Mouse (Mus musculus) NIH3T3 (cell line): ENCODE measurements around the gene Faap20.

Source experiments
- DNase-seq: peaks from one replicate; pipeline ENCODE4 v3.0.0-alpha.2; 2012; ENCODE audit warnings: low read depth

The Faap20 gene

DNA sequence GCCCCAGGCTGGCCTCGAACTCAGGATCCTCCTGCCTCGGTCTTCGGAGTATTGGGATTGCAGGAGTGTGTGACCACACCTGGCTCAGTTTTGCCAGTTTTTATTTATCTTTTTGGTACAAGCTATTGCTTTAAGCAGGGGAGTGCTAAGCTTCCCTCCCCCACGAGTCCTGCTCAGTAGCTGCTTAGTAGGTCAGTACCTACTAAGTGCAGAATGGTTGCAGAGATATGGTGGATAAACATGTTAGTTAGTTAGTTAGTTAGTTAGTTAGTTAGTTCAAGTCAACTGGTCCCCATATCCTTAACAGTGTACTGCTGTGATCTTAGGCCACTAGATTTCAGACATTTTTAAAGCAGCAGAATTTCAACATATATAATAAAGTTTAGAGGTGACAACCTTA, 36.5 kb downstream of the Faap20 start:
- DNase-seq, result no peak

DNA sequence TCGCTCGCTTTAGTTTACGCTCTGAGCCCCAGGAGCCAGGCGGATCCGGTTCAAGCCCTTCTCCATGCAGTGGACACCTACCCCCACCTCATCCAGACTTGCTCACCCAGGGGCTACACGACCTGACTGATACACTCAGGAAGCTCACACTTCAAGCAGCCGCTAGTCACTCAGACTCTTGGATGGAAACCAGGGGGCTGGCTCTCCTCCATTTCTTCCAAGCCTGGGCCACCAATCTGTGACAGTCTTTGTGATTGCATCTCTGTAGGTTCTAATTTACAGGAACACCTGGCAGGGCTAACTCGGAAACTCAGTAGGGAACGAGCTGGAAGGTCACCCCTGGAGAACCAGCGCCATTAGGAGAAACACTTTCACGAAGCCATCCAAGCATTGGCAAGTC, 38.1 kb downstream of the Faap20 start:
- no peak for DNase-seq

DNA sequence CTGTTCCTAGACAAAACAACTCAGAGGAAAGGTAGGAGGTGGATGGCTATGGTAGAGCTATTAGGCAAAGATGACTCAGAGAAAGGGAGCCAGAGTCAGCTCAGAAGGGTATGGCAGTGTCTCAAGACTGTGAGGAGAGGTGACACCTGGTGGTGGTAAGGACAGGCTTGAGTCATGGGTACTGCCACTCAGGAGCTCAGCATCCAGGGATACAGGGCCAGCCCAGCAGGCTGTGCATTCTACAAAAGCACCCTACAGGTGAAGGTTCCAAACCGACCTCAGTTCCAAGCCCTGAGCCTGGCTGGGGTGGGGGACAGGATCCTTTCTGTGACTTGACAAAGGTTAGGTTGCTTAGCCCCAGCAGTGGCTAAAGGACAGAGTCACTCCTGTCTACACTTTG, 39.0 kb downstream of the Faap20 start:
- DNase-seq, result no peak

DNA sequence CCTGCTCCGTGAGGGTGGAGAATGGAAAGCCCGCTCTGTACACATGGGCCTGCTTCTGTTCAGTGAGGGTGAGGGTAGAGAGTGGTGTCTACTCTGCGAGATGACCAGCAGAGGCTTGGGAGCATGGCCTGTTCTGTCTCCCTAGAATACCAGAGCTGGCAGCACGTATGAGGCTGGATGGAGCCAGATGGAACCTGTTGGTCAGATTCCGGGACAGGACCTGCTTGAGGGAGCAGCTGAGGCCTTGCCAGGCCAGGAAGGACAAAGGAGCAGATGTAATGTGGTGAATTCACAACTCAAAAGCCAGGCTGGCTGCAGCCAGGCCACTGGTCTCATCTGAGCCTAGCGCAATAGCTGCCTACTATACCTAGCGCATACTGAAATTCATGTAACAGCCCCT, 40.4 kb downstream of the Faap20 start:
- DNase-seq, result no peak

DNA sequence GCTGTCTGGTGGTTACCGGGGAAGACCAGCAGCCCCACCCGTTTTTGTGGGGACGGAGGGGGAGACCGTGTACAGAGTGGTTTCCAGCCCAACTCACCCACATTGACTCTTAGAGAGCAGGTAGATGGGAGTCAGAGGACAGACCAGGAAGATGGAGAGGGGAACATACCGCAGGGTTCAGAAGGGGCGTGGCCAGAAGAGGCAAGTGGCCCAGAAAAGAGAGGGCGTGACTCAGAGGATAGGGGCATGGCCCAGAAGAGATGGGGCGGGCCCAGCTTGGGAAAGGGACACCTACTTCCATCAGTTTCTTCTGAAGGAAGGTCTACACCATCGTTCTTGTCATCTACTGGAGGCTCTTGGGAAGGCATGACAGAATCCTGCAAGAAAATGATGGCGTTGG, 43.3 kb downstream of the Faap20 start:
- DNase-seq, result no peak

DNA sequence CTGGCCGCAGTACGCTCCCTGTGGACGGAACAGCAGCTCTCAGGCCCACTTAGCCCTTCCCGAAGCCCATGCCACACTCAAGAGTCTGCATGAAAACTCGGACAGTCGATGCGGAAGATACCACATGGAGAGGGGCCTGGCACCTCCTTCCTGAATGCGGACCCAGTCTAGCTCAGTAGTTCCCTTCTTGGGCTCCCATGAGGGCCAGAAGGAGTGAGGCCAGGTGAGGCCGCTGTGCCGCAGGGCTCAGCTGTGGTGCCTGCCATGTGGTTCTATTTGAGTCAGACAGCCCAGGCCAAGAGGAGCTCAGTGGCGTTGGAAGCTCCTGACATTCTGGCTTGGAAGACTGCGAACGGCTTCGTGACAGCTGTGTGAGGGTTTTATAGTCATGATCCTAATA, 44.8 kb downstream of the Faap20 start:
- DNase-seq, result no peak

DNA sequence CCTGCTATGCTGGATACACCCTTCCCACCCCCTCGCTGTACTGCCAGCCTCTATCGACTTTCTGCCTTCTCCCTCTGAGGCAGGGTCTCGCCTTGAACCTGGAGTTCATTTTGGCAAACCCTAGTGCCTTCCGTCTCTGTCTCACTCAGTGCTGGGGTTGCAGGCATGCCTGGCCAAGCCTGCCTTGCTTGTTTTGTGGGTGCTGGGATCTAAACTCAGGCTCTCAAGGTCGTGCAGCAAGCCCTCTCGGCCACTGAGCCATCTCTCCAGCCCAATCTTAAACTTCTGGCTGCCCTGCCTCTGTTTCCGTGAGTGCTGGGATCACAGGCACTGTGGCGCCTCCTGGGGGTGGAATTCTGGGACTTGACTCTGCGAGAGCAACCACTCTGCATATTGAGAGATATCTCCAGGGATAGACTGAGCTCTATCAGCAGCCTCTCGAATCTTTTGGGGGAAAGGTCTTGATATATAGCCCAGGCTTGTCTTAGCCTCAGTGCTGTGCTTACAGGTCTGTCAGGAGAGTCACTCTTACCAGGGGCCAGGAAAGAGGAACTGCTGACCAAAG, 45.5 kb downstream of the Faap20 start:
- no peak for DNase-seq

DNA sequence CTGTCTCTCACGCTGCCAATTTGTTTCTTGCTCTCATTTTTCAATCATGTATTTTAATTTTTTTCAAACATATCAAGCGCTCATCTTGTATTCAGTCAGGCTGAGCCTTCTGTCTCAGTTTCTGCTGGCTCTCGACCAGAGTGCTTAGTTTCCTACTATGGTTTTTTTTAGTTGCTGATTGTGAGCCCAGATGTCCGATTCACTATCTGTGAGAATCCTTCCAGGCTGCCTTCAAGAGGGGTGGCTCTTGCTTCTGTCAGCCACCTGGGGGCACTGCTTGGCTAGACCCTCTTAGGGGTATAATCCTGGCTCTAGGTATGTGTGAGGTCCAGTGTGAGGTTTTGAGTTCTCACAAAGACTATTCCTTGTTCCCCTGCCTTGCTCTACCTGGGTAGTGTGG, 46.4 kb downstream of the Faap20 start:
- DNase-seq, result no peak

DNA sequence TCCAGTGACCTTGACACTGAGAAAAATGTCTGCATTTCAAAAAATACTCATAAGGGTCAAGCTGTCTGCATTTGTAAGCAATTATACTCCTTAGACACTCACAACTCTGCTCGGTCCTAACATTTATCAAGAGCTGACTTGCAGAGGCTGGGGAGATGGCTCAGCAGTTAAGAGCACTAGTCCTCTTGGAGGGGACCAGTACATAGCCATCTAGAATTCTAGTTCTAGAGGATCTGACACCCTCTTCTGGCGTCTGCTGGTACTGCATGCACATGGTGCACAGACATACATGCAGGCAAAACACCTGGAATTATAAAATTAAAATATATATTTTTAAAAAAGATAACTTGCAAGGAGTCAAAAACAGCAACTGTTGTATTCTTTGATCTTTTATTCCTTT, 47.5 kb downstream of the Faap20 start:
- peak; percentile 52 for DNase-seq

DNA sequence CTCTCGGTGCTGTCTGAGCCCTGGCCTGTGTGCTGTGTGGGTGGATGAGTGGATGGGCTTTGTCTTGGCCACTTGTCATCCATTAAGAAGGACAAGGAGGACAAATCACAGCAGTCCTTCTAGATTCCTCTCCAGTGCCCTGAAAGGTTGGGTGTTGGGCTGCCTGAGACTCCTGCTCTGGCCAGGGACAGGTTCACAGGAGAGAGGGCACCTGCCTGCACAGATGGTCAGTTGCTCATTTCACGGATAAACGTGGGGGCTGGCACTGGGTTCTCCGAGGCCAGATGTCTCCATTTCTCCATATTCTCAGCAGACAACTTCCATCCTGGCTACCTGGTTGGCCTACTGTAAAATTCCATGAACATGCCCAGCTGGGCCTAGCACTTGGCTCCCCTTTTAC, 49.2 kb downstream of the Faap20 start:
- no peak for DNase-seq

DNA sequence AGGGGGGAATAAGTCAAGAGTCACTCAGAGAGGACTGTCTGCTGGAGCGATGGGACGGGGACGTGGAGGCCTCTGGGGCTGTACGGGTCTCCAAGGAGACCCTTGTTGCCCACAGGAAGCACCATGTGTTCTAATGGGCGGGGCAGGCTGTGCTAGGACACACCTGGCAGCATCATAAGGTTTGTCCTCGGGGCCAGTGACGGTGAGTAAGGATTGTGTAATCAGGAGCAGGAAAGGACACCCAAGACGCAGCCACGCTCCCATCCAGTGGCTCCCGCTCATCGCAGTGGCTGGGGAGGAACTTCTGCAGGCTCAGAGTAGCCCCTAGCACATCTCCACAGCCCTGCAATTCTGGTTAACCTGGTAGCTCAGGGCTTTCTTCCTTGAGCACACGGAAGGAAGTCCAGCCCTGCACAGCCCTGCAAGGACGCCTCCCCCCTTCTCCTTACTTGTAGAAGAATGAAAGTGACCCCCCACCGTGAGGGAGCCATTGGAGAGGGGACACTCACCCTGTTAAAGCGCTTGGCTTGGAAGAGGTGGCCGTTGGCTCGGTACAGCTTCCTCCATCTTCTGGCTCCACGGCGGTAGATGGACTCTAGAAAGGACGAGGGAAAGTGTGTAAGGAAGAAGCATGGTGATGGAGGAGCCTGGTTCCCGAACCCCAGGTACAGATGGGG, 51.0 kb downstream of the Faap20 start:
- DNase-seq, result no peak

DNA sequence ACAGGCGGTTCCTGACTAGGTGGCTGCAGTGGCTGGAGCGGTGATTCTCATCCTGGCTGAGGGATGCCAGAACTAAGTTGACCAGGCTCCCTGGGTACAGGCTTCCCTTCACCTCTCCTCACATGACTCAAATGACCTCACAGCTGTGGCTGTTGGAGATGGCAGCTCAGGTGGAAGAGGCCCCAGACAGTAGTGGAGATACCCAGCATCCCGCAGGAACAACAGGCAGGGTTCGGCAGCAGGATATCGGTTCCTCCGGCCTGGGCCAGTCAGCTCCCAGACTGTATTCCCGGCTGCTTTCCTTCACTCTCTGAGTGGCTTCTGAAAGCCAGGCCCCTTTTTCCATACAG, 51.5 kb downstream of the Faap20 start:
- no peak for DNase-seq

DNA sequence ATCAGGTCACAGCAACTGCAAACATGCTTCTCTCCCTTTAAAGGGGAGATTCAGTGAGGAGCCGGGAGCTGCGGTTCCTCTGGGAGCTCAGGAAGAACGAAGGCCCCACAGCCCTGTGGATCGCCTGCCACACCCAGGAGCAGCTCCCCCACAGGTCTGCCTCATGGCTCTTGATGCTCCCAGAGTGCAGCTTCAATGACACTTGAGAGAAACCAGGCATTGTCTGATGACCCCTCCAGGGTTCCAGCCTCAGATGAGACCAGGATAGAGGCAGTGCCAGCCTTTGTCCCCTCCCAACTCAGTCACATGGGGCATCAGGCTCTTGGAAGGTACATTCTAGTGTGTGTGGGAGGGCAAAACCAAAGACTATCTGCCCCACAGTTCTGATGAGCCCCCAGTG, 52.4 kb downstream of the Faap20 start:
- DNase-seq, result no peak

DNA sequence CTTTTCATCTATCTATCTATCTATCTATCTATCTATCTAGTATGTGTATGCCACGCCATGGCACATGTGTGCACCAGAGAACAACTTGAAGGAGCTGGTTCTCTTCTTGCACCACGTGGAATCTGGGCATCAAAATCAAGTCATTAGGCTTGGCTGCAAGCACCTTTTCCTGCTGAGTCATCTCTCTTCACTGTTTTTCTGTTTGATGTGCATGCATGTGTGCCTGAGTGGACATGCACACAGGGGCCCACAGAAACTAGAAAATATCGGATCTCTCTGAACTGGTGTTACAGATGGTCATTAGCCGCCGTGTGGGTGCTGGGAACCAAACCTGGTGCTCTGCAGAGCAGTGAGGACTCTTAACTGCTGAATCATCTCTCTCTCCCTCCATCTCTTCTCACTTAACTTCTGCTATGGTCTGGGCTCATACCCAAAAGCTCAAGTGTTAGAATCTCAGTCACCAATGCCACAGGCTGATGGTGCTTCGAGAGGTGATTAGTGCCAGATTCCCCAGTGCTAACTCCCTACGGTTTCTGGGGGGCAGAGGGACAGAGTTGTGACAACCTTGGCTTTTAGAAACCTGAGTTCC, 55.0 kb downstream of the Faap20 start:
- peak; percentile 9 for DNase-seq

DNA sequence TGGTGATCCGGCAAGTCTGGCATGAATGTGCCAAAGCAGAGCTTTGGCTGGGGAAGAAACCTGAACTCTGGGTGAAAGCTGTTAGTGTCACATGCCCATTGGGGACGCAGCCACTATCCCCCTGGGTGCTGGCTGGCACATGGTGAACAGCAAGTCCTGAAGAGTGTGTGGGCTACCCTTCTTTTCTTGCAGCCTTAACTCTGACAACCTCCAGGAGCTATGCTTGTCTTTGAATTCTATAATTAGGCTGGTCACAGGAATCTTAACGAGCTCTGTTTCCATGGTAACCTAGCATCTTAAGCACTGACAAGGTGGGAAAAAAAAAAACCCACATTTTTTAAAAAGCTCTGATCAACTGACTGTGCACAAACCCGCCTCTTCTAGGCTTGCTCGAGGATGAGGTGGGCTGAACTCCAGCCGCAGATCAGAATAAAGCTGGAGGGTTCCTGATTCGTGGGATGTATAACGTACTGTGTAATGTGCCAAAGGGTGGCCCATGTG, 56.0 kb downstream of the Faap20 start:
- DNase-seq, result no peak
